Mouse (Mus musculus) embryonic facial prominence, embryonic 11.5 days (tissue): ENCODE data around the gene Bicc1. TPM values are rescaled to one million over a fixed set of nuclear protein-coding genes. Genes with fewer than 3 reads are reported as not detected.

Experiments used
- ATAC-seq: fragments of 200-750 bp; cut with Nextera tagmentation; replicated peaks from 2 replicates; pipeline ENCODE4 v1.8.0; 2017; ENCODE audit warnings: low read depth; ENCODE audit not compliant: insufficient number of reproducible peaks, low FRiP score, low TSS enrichment
- DNase-seq: peaks from one replicate; pipeline ENCODE4 v3.0.0-alpha.2; 2015; ENCODE audit warnings: low spot score
- H3K27ac ChIP-seq: fragments of 300-500 bp; sonication (generic); replicated peaks from 2 replicates; pipeline ENCODE4 v1.5.1; 2014; ENCODE audit warnings: mild to moderate bottlenecking, low read depth, low read length, control low read depth
- H3K27me3 ChIP-seq: fragments of 300-500 bp; sonication (generic); 2 replicates; pipeline ENCODE4 v1.6.1; 2014; ENCODE audit warnings: mild to moderate bottlenecking, low read length, moderate library complexity, mixed read lengths; ENCODE audit not compliant: control insufficient read depth, insufficient read depth
- H3K36me3 ChIP-seq: fragments of 300-500 bp; sonication (generic); replicated peaks from 2 replicates; pipeline ENCODE4 v1.6.1; 2014; ENCODE audit warnings: low read depth, mild to moderate bottlenecking, low read length, moderate library complexity, mixed read lengths; ENCODE audit not compliant: control insufficient read depth, insufficient read depth
- H3K4me1 ChIP-seq: fragments of 300-500 bp; sonication (generic); 2 replicates; pipeline ENCODE4 v1.6.1; 2014; ENCODE audit warnings: low read length, mixed read lengths; ENCODE audit not compliant: control insufficient read depth, insufficient read depth
- H3K4me2 ChIP-seq: fragments of 300-500 bp; sonication (generic); 2 replicates; pipeline ENCODE4 v1.6.1; 2014; ENCODE audit warnings: low read depth, mild to moderate bottlenecking, control low read depth, low read length, moderate library complexity
- H3K4me3 ChIP-seq: fragments of 300-500 bp; sonication (generic); 2 replicates; pipeline ENCODE4 v1.5.1; 2014; ENCODE audit warnings: low read depth, low read length, control low read depth
- H3K9ac ChIP-seq: fragments of 300-500 bp; sonication (generic); replicated peaks from 2 replicates; pipeline ENCODE4 v1.6.1; 2014; ENCODE audit warnings: mild to moderate bottlenecking, control low read depth, low read length
- H3K9me3 ChIP-seq: fragments of 300-500 bp; sonication (generic); replicated peaks from 2 replicates; pipeline ENCODE4 v1.6.1; 2016; ENCODE audit warnings: mild to moderate bottlenecking, low read length, inconsistent platforms, mixed read lengths; ENCODE audit not compliant: control insufficient read depth
- WGBS: fragments of 180-500 bp; shearing (Covaris S2); extraction: QIAGEN DNeasy Blood & Tissue Kit; methylation state at CpG from one replicate; pipeline ENCODE4 v1.1.7; 2014; 5-methylcytosine and 5-hydroxymethylcytosine counted together
- polyA plus RNA-seq: library from polyadenylated mRNA; unstranded; fragments of >200 nt; fragmentation: Nextera tagmentation; extraction: Ambion mirVana; gene quantifications from 2 replicates; pipeline ENCODE4 v1.2.1, GENCODE M21; 2014

Bicc1 gene
- polyA plus RNA-seq, 1 experiment from 2014 or later: 10.4 TPM

- Histone ChIP-seq H3K4me1 (no peaks in the 10 kb centered on the region), H3K27me3 (no peaks in the 10 kb centered on the region), H3K36me3 (no peaks in the 10 kb centered on the region), H3K9ac (no peak overlapping the region), H3K27ac (no peak overlapping the region), H3K4me3 (no peak overlapping the region), H3K4me2 (no peak overlapping the region), H3K9me3 (no peaks in the 10 kb centered on the region)
- ATAC-seq: no peak
- WGBS: 77% methylated on average over 4 of the region's 4 CpGs
- no peak for DNase-seq
Observed at GRCm38 (mm10) chr10:71028996-71029395, 130.5 kb downstream of the Bicc1 start.

GRCm38 (mm10) chr10:71028066-71028844, 131.2 kb downstream of the Bicc1 start:
- no peak for ATAC-seq
- H3K4me3 ChIP-seq: no peak overlapping the region
- no peaks in the 10 kb centered on the region for H3K36me3 ChIP-seq
- H3K9ac ChIP-seq: no peak overlapping the region
- H3K9me3 ChIP-seq: no peaks in the 10 kb centered on the region
- H3K4me2 ChIP-seq: no peak overlapping the region
- 74% methylated on average over 14 of the region's 14 CpGs for WGBS
- DNase-seq: no peak
- no peaks in the 10 kb centered on the region for H3K4me1 ChIP-seq
- no peak overlapping the region for H3K27ac ChIP-seq
- H3K27me3 ChIP-seq: no peaks in the 10 kb centered on the region

- H3K4me2 ChIP-seq: no peak overlapping the region
- no peak for ATAC-seq
- no peaks in the 10 kb centered on the region for H3K4me1 ChIP-seq
- H3K9ac ChIP-seq: no peak overlapping the region
- no peaks in the 10 kb centered on the region for H3K27me3 ChIP-seq
- 88% methylated on average over 18 of the region's 18 CpGs for WGBS
- no peaks in the 10 kb centered on the region for H3K36me3 ChIP-seq
- no peak for DNase-seq
- H3K27ac ChIP-seq: no peak overlapping the region
- no peak overlapping the region for H3K4me3 ChIP-seq
- no peaks in the 10 kb centered on the region for H3K9me3 ChIP-seq
Observed at GRCm38 (mm10) chr10:71025131-71025894, 134.2 kb downstream of the Bicc1 start.

GRCm38 (mm10) chr10:71024681-71025080, 134.8 kb downstream of the Bicc1 start:
- ATAC-seq: no peak
- no peak for DNase-seq

GRCm38 (mm10) chr10:71023471-71023870, 136.0 kb downstream of the Bicc1 start:
- WGBS: 77% methylated on average over 3 of the region's 3 CpGs
- no peak overlapping the region for H3K27ac ChIP-seq
- no peaks in the 10 kb centered on the region for H3K4me1 ChIP-seq
- H3K9me3 ChIP-seq: no peaks in the 10 kb centered on the region
- no peaks in the 10 kb centered on the region for H3K36me3 ChIP-seq
- DNase-seq: no peak
- no peak for ATAC-seq
- no peaks in the 10 kb centered on the region for H3K27me3 ChIP-seq
- H3K4me2 ChIP-seq: no peak overlapping the region
- H3K4me3 ChIP-seq: no peak overlapping the region
- no peak overlapping the region for H3K9ac ChIP-seq

More at GRCm38 (mm10) chr10:71024681-71025080, 134.8 kb downstream of the Bicc1 start:
- Histone ChIP-seq H3K4me3 (no peak overlapping the region), H3K9ac (no peak overlapping the region), H3K27ac (no peak overlapping the region), H3K9me3 (no peaks in the 10 kb centered on the region), H3K27me3 (no peaks in the 10 kb centered on the region), H3K36me3 (no peaks in the 10 kb centered on the region), H3K4me1 (no peaks in the 10 kb centered on the region), H3K4me2 (no peak overlapping the region)
- 86% methylated on average over 9 of the region's 9 CpGs for WGBS

GRCm38 (mm10) chr10:71020459-71020858, 139.0 kb downstream of the Bicc1 start:
- no peak for ATAC-seq

GRCm38 (mm10) chr10:71019836-71020235, 139.7 kb downstream of the Bicc1 start:
- H3K4me1 ChIP-seq: no peaks in the 10 kb centered on the region
- no peaks in the 10 kb centered on the region for H3K9me3 ChIP-seq
- WGBS: 94% methylated on average over 6 of the region's 6 CpGs
- no peak overlapping the region for H3K4me2 ChIP-seq
- H3K36me3 ChIP-seq: no peaks in the 10 kb centered on the region
- no peak for DNase-seq
- no peak overlapping the region for H3K4me3 ChIP-seq
- no peak overlapping the region for H3K27ac ChIP-seq
- H3K9ac ChIP-seq: no peak overlapping the region
- ATAC-seq: no peak
- H3K27me3 ChIP-seq: no peaks in the 10 kb centered on the region

More at GRCm38 (mm10) chr10:71020459-71020858, 139.0 kb downstream of the Bicc1 start:
- H3K4me3 ChIP-seq: no peak overlapping the region
- no peak for DNase-seq
- no peaks in the 10 kb centered on the region for H3K36me3 ChIP-seq
- H3K4me2 ChIP-seq: no peak overlapping the region
- H3K27ac ChIP-seq: no peak overlapping the region
- WGBS: 85% methylated on average over 5 of the region's 5 CpGs
- no peak overlapping the region for H3K9ac ChIP-seq
- no peaks in the 10 kb centered on the region for H3K9me3 ChIP-seq
- no peaks in the 10 kb centered on the region for H3K4me1 ChIP-seq
- no peaks in the 10 kb centered on the region for H3K27me3 ChIP-seq
